ENCODE assay signal across 19 mouse cellular contexts in the genomic region with DNA sequence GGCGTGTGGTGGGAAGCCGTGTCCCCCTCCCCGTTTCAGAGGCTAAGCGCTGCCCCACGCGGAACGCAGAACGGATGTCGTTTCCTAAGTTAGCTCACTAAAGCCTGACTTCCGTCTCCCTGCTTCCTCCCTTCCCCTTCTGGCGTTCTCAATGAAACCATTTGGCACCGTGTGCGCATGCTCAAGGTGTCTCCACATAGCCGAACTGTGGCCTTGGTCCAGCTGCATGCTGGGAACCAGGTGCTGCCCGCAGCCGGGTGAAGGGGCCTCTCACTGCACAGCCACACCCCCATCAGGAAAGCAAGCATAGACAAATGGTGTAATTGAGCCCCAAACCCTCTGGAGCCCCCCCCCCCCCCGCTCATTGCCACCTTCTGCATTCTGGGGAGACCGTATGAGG. TPM values are rescaled to one million over a fixed set of nuclear protein-coding genes. Genes with fewer than 3 reads are reported as not detected.
DNase-seq lines count a peak whose midpoint lies in the region; ATAC-seq and TF ChIP-seq lines count a peak whose summit lies in the region.
"Had no signal": no experiment of that assay in that cellular context is flagged by ENCODE, and none has a peak within 500 bp of the region (broad histone marks: within the 10 kb centered on the region; RNA-seq: fewer than 3 reads in every experiment).

No protein-coding gene starts in this region.

- 84% methylated on average over 18 of the region's 18 CpGs for WGBS in intestine, embryonic 15.5 days
- WGBS in stomach, postnatal 0 days, result 86% methylated on average over 18 of the region's 18 CpGs

- DNase-seq in kidney, adult 11 months, result peak; percentile 51
- no peak for DNase-seq in kidney, postnatal 10 days
- peak; percentile 76 for DNase-seq in cerebellum, adult 11-12 months
- peak; percentile 45 to 68 for DNase-seq in kidney, postnatal 36 days
- no peak for DNase-seq in heart, adult 8-10 months (ENCODE audit: low spot score)
- DNase-seq in stomach, postnatal 0 days (ENCODE audit: low spot score), result no peak
- DNase-seq: adrenal gland, postnatal 36 days had no signal

- H3K27ac ChIP-seq in intestine, embryonic 15.5 days, result no peak overlapping the region
- no peak overlapping the region for H3K27ac ChIP-seq in stomach, postnatal 0 days (replicated peaks)
- H3K27ac ChIP-seq: embryonic facial prominence, embryonic 13.5 days; forebrain, embryonic 15.5 days; heart, embryonic 13.5 days; hindbrain, embryonic 15.5 days; limb, embryonic 12.5 days; lung, embryonic 15.5 days had no signal

- peaks cover 5% of the 10 kb centered on the region; the same call in 1 of the 2 replicates for H3K4me1 ChIP-seq in intestine, embryonic 15.5 days (replicated peaks)
- no peaks in the 10 kb centered on the region for H3K4me1 ChIP-seq in stomach, postnatal 0 days (replicated peaks; ENCODE audit: control insufficient read depth, insufficient read depth)
- H3K4me1 ChIP-seq: forebrain, embryonic 15.5 days; hindbrain, embryonic 15.5 days; lung, embryonic 15.5 days had no signal

- no peaks in the 10 kb centered on the region for H3K36me3 ChIP-seq in intestine, embryonic 15.5 days
- H3K36me3 ChIP-seq in stomach, postnatal 0 days (ENCODE audit: control insufficient read depth, insufficient read depth, low read length), result no peaks in the 10 kb centered on the region
- H3K36me3 ChIP-seq: embryonic facial prominence, embryonic 13.5 days; forebrain, embryonic 15.5 days; G1E; heart, embryonic 13.5 days; hindbrain, embryonic 15.5 days; limb, embryonic 12.5 days; lung, embryonic 15.5 days had no signal

- H3K27me3 ChIP-seq in intestine, embryonic 15.5 days (replicated peaks), result no peaks in the 10 kb centered on the region
- no peaks in the 10 kb centered on the region for H3K27me3 ChIP-seq in stomach, postnatal 0 days (ENCODE audit: control insufficient read depth, insufficient read depth, low read length)
- H3K27me3 ChIP-seq: embryonic facial prominence, embryonic 13.5 days; forebrain, embryonic 15.5 days; hindbrain, embryonic 15.5 days; lung, embryonic 15.5 days had no signal

- peak; percentile 40; the same call in 1 of the 2 replicates for ATAC-seq in intestine, embryonic 15.5 days
- ATAC-seq in erythroid progenitor cell, adult 5-6 weeks (replicated peaks; ENCODE audit: low FRiP score, poor library complexity, severe bottlenecking), result no peak
- no peak for ATAC-seq in stomach, postnatal 0 days (ENCODE audit: low FRiP score, low TSS enrichment)
- ATAC-seq: forebrain, embryonic 15.5 days had no signal

- no peak for TF ChIP-seq EP300 in stomach, postnatal 0 days (optimal IDR thresholded peaks at IDR 0.05)

- no peak overlapping the region for H3K4me3 ChIP-seq in intestine, embryonic 15.5 days (replicated peaks)
- no peak overlapping the region for H3K4me3 ChIP-seq in stomach, postnatal 0 days (ENCODE audit: low read depth, low read length)
- H3K4me3 ChIP-seq: embryonic facial prominence, embryonic 13.5 days; forebrain, embryonic 15.5 days; heart, embryonic 13.5 days; hindbrain, embryonic 15.5 days; limb, embryonic 12.5 days; lung, embryonic 15.5 days had no signal

- no peak overlapping the region for H3K9ac ChIP-seq in intestine, embryonic 15.5 days
- no peak overlapping the region for H3K9ac ChIP-seq in stomach, postnatal 0 days (ENCODE audit: low read length)
- H3K9ac ChIP-seq: embryonic facial prominence, embryonic 13.5 days; forebrain, embryonic 15.5 days; heart, embryonic 13.5 days; hindbrain, embryonic 15.5 days; limb, embryonic 12.5 days; lung, embryonic 15.5 days had no signal

- no peaks in the 10 kb centered on the region for H3K9me3 ChIP-seq in intestine, embryonic 15.5 days
- no peaks in the 10 kb centered on the region for H3K9me3 ChIP-seq in stomach, postnatal 0 days (ENCODE audit: control insufficient read depth, low read length)
- H3K9me3 ChIP-seq: embryonic facial prominence, embryonic 13.5 days; forebrain, embryonic 15.5 days; heart, embryonic 13.5 days; hindbrain, embryonic 15.5 days; limb, embryonic 12.5 days; lung, embryonic 15.5 days had no signal

- peak overlapping the region; percentile 14; the same call in 1 of the 2 replicates for H3K4me2 ChIP-seq in intestine, embryonic 15.5 days (replicated peaks)
- H3K4me2 ChIP-seq in stomach, postnatal 0 days (replicated peaks; ENCODE audit: low read depth), result no peak overlapping the region
- H3K4me2 ChIP-seq: embryonic facial prominence, embryonic 13.5 days; forebrain, embryonic 15.5 days; heart, embryonic 13.5 days; hindbrain, embryonic 15.5 days; limb, embryonic 12.5 days; lung, embryonic 15.5 days had no signal

- TF ChIP-seq CTCF in stomach, postnatal 0 days (IDR thresholded peaks at IDR 0.05; ENCODE audit: low read depth), result no peak

RNA-seq across cellular contexts. Expression of a gene that starts 13.0 kb away (rescaled TPM):
- not detected in 2 replicates for polyA plus RNA-seq in intestine, embryonic 15.5 days (2015; fragmentation: Nextera tagmentation; extraction: Ambion mirVana)
- not detected for total RNA-seq in heart, adult 8-10 months (2022)
- not detected in 2 replicates for total RNA-seq in erythroid progenitor cell, adult 5-6 weeks (2015; ENCODE audit: low replicate concordance)
- total RNA-seq in erythroid progenitor cell, adult 5-6 weeks (2017; ENCODE audit: low replicate concordance), result not detected in 2 replicates
- polyA plus RNA-seq in stomach, postnatal 0 days (2015; fragmentation: Nextera tagmentation; extraction: Ambion mirVana), result not detected in 2 replicates
- total RNA-seq: adrenal gland, postnatal 36 days; G1E; gastrocnemius, adult 8-10 months; layer of hippocampus, postnatal 14 days had no signal
- polyA plus RNA-seq: embryonic facial prominence, embryonic 13.5 days; forebrain, embryonic 15.5 days; G1E; heart, embryonic 13.5 days; hindbrain, embryonic 15.5 days; limb, embryonic 12.5 days; lung, embryonic 15.5 days; stomach, embryonic 16.5 days had no signal

RNA-seq across cellular contexts. Expression of a gene that starts 42.8 kb away (rescaled TPM):
- polyA plus RNA-seq in intestine, embryonic 15.5 days (2015; fragmentation: Nextera tagmentation; extraction: Ambion mirVana), result not detected in 2 replicates
- not detected for total RNA-seq in heart, adult 8-10 months (2022)
- total RNA-seq in erythroid progenitor cell, adult 5-6 weeks (2015; ENCODE audit: low replicate concordance), result not detected in 2 replicates
- total RNA-seq in erythroid progenitor cell, adult 5-6 weeks (2017; ENCODE audit: low replicate concordance), result not detected in 2 replicates
- not detected in 2 replicates for polyA plus RNA-seq in stomach, postnatal 0 days (2015; fragmentation: Nextera tagmentation; extraction: Ambion mirVana)
- total RNA-seq: adrenal gland, postnatal 36 days; G1E; gastrocnemius, adult 8-10 months; layer of hippocampus, postnatal 14 days had no signal
- polyA plus RNA-seq: embryonic facial prominence, embryonic 13.5 days; forebrain, embryonic 15.5 days; G1E; heart, embryonic 13.5 days; hindbrain, embryonic 15.5 days; limb, embryonic 12.5 days; lung, embryonic 15.5 days; stomach, embryonic 16.5 days had no signal

Comparison
In these comparisons a context has a peak if more than half of its experiments do, and no peak if none do; other contexts are left out.
1. DNase-seq: peak in kidney, adult 11 months (single experiment), cerebellum, adult 11-12 months (single experiment) and kidney, postnatal 36 days (2 of 2); none in kidney, postnatal 10 days (single experiment), heart, adult 8-10 months (single experiment) and stomach, postnatal 0 days (single experiment).